Mouse (Mus musculus) brain, adult 2 months (tissue): ENCODE data around the gene Gm28363.
"Not testable (repeated sequence)": the region's sequence is repeated elsewhere in the genome, so short reads cannot be mapped to it uniquely, and the experiment has no call there.

Experiments used
- DNase-seq: peaks from one replicate; pipeline ENCODE4 v3.0.0; 2011; ENCODE audit warnings: low read depth, low spot score

Gm28363 gene

GRCm38 (mm10) chr1:117696831-117697230 lies at the start of gene Gm28363:
Gm28363 (plus strand) TSS chr1:117697131.
- not testable (repeated sequence) for DNase-seq

- not testable (repeated sequence) for DNase-seq
Measured at GRCm38 (mm10) chr1:117650236-117650635, 46.7 kb upstream of the Gm28363 start.
